Mouse (Mus musculus) CH12.LX (cell line): Measurements from ENCODE around the gene Pigt. TPM values are rescaled to one million over a fixed set of nuclear protein-coding genes. Genes with fewer than 3 reads are reported as not detected.

Source experiments
- DNase-seq: peaks from one replicate; pipeline ENCODE4 v3.0.0-alpha.2; 2013; ENCODE audit errors: extremely low read depth
- H3K27ac ChIP-seq: 2 replicates; pipeline ENCODE4 v1.5.1; 2012; ENCODE audit warnings: low read depth, mild to moderate bottlenecking, control low read depth, moderate library complexity; ENCODE audit not compliant: insufficient read depth
- H3K27me3 ChIP-seq: replicated peaks from 2 replicates; pipeline ENCODE3; 2012; ENCODE audit warnings: inconsistent platforms
- H3K36me3 ChIP-seq, 2 experiments: replicated peaks in 1 of 2; 2 replicates each; pipeline versions ENCODE3 to v1.6.1; 2012; ENCODE audit warnings: inconsistent platforms in 1 of 2, low read length in 1 of 2, mild to moderate bottlenecking in 1 of 2, mixed read lengths in 1 of 2, moderate library complexity in 1 of 2; ENCODE audit not compliant: control insufficient read depth in 1 of 2, insufficient read depth in 1 of 2
- H3K4me1 ChIP-seq, 2 experiments: 2 replicates each; pipeline ENCODE4 v1.6.1; 2012; ENCODE audit warnings: inconsistent platforms in 1 of 2, moderate library complexity in 1 of 2; ENCODE audit not compliant: insufficient read depth in 2 of 2, control insufficient read depth in 1 of 2
- H3K4me2 ChIP-seq: 2 replicates; pipeline ENCODE4 v1.6.1; 2012; ENCODE audit warnings: low read depth, mild to moderate bottlenecking, control low read depth; ENCODE audit not compliant: poor library complexity, insufficient read depth, severe bottlenecking
- H3K4me3 ChIP-seq, 3 experiments: fragments of 150-350 bp in 1 of 3; sonication (generic) in 1 of 3; replicated peaks in 1 of 3; 2 replicates each; pipeline versions ENCODE3 to v1.5.1; 2011 to 2012; ENCODE audit warnings: low read depth in 2 of 3, low read length in 2 of 3, mild to moderate bottlenecking in 2 of 3, moderate library complexity in 2 of 3, control low read depth in 1 of 3, improper control_type of control experiment in 1 of 3, inconsistent platforms in 1 of 3, mixed read lengths in 1 of 3; ENCODE audit not compliant: poor library complexity in 1 of 3
- H3K79me2 ChIP-seq: replicated peaks from 2 replicates; pipeline ENCODE4 v1.6.1; 2012; ENCODE audit warnings: mild to moderate bottlenecking, moderate library complexity; ENCODE audit not compliant: control insufficient read depth, poor library complexity, insufficient read depth, severe bottlenecking; ENCODE audit errors: extremely low read depth
- H3K9ac ChIP-seq: 2 replicates; pipeline ENCODE4 v1.6.1; 2012; ENCODE audit warnings: low read depth, mild to moderate bottlenecking, control low read depth, moderate library complexity; ENCODE audit not compliant: insufficient read depth
- H3K9me3 ChIP-seq: replicated peaks from 2 replicates; pipeline ENCODE3; 2012; ENCODE audit warnings: low read length, inconsistent platforms, mixed read lengths
- BHLHE40 ChIP-seq: IDR thresholded peaks from 2 replicates; pipeline ENCODE4 v1.6.1; 2011; ENCODE audit warnings: mild to moderate bottlenecking, low read depth, low read length, improper control_type of control experiment
- CHD1 ChIP-seq: IDR thresholded peaks from 2 replicates; pipeline ENCODE4 v1.6.1; 2012; ENCODE audit warnings: low read depth, low read length, improper control_type of control experiment, inconsistent platforms
- CTCF ChIP-seq, 2 experiments: IDR thresholded peaks in 1 of 2; conservative IDR thresholded peaks in 1 of 2; 2 replicates each; pipeline ENCODE4 v1.5.1; 2011 to 2012; ENCODE audit warnings: low read depth in 2 of 2, low read length in 2 of 2, improper control_type of control experiment in 1 of 2, inconsistent platforms in 1 of 2, mild to moderate bottlenecking in 1 of 2, moderate library complexity in 1 of 2
- E2F4 ChIP-seq: IDR thresholded peaks from 2 replicates; pipeline ENCODE4 v1.6.1; 2011; ENCODE audit warnings: low read depth, low read length, improper control_type of control experiment; ENCODE audit not compliant: insufficient replicate concordance
- ELF1 ChIP-seq: IDR thresholded peaks from 2 replicates; pipeline ENCODE4 v1.6.1; 2014; ENCODE audit warnings: low read depth, mild to moderate bottlenecking, inconsistent platforms, low read length, improper control_type of control experiment
- EP300 ChIP-seq: IDR thresholded peaks from 2 replicates; pipeline ENCODE4 v1.6.1; 2011; ENCODE audit warnings: low read length, improper control_type of control experiment
- ETS1 ChIP-seq: conservative IDR thresholded peaks from 2 replicates; pipeline ENCODE4 v1.6.1; 2012; ENCODE audit warnings: low read depth, mild to moderate bottlenecking, inconsistent platforms, low read length, improper control_type of control experiment, moderate library complexity
- HCFC1 ChIP-seq: IDR thresholded peaks from 2 replicates; pipeline ENCODE4 v1.6.1; 2012; ENCODE audit warnings: low read depth, mild to moderate bottlenecking, inconsistent platforms, low read length, improper control_type of control experiment
- IRF4 ChIP-seq: IDR thresholded peaks from 2 replicates; pipeline ENCODE4 v1.6.1; 2014; ENCODE audit warnings: low read depth, mild to moderate bottlenecking, inconsistent platforms, low read length, improper control_type of control experiment
- JUN ChIP-seq: IDR thresholded peaks from 2 replicates; pipeline ENCODE4 v1.6.1; 2011; ENCODE audit warnings: low read depth, mild to moderate bottlenecking, low read length, improper control_type of control experiment, moderate library complexity; ENCODE audit not compliant: insufficient read depth
- JUND ChIP-seq: conservative IDR thresholded peaks from 2 replicates; pipeline ENCODE4 v1.6.1; 2011; ENCODE audit warnings: low read depth, low read length, improper control_type of control experiment
- MAFK ChIP-seq: IDR thresholded peaks from 2 replicates; pipeline ENCODE4 v1.6.1; 2011; ENCODE audit warnings: low read length, improper control_type of control experiment; ENCODE audit not compliant: insufficient replicate concordance
- MAZ ChIP-seq: IDR thresholded peaks from 2 replicates; pipeline ENCODE4 v1.6.1; 2012; ENCODE audit warnings: low read depth, mild to moderate bottlenecking, inconsistent platforms, low read length, improper control_type of control experiment, moderate library complexity
- MEF2A ChIP-seq: IDR thresholded peaks from 2 replicates; pipeline ENCODE4 v1.6.1; 2014; ENCODE audit warnings: low read depth, mild to moderate bottlenecking, inconsistent platforms, low read length, improper control_type of control experiment, borderline replicate concordance
- NELFE ChIP-seq: IDR thresholded peaks from 2 replicates; pipeline ENCODE4 v1.6.1; 2011; ENCODE audit warnings: low read depth, low read length, improper control_type of control experiment
- NRF1 ChIP-seq: IDR thresholded peaks from 2 replicates; pipeline ENCODE4 v1.6.1; 2014; ENCODE audit warnings: low read depth, mild to moderate bottlenecking, inconsistent platforms, low read length, improper control_type of control experiment, moderate library complexity
- PAX5 ChIP-seq: IDR thresholded peaks from 2 replicates; pipeline ENCODE4 v1.6.1; 2012; ENCODE audit warnings: low read length, inconsistent platforms, mixed read lengths
- SIN3A ChIP-seq: IDR thresholded peaks from 2 replicates; pipeline ENCODE4 v1.6.1; 2012; ENCODE audit warnings: low read length, improper control_type of control experiment, inconsistent platforms
- TCF12 ChIP-seq: IDR thresholded peaks from 2 replicates; pipeline ENCODE4 v1.6.1; 2014; ENCODE audit warnings: low read depth, mild to moderate bottlenecking, inconsistent platforms, low read length, improper control_type of control experiment
- USF1 ChIP-seq: IDR thresholded peaks from 2 replicates; pipeline ENCODE4 v1.6.1; 2014; ENCODE audit warnings: low read depth, mild to moderate bottlenecking, inconsistent platforms, low read length, improper control_type of control experiment
- USF2 ChIP-seq: conservative IDR thresholded peaks from 2 replicates; pipeline ENCODE4 v1.6.1; 2011; ENCODE audit warnings: low read depth, low read length, improper control_type of control experiment
- ZKSCAN1 ChIP-seq: IDR thresholded peaks from 2 replicates; pipeline ENCODE4 v1.6.1; 2012; ENCODE audit warnings: low read depth, inconsistent platforms, low read length, improper control_type of control experiment, borderline replicate concordance
- ZMIZ1 ChIP-seq: IDR thresholded peaks from 2 replicates; pipeline ENCODE4 v1.6.1; 2012; ENCODE audit warnings: low read depth, mild to moderate bottlenecking, inconsistent platforms, low read length, improper control_type of control experiment
- dilution Hi-C: fragments of 300-500 bp; cut with MboI; formaldehyde crosslinking; loops from 2 replicates; pipeline ENCODE4 v1.14.3; 2020; ENCODE audit warnings: low sequenced_read_pairs; ENCODE audit not compliant: extremely low pct_unique_long_range_greater_than_20kb, extremely low pct_ligation_motif_present
- in situ Hi-C: fragments of 300-500 bp; cut with MboI; formaldehyde crosslinking; loops from 3 replicates; pipeline ENCODE4 v1.14.3; 2019; ENCODE audit warnings: low sequenced_read_pairs, low pct_ligation_motif_present, low pct_unique_long_range_greater_than_20kb, mixed read lengths
- polyA plus RNA-seq: library from polyadenylated mRNA; unstranded; fragments of >175 nt; gene quantifications from 2 replicates; pipeline ENCODE4 v1.2.1, GENCODE M21; 2012; ENCODE audit warnings: low read depth; ENCODE audit not compliant: insufficient read length
- total RNA-seq, 2 experiments: library from RNA; depleted of rRNA; stranded (reverse); fragments of 300-350 nt in 1 of 2; fragments of >200 nt in 1 of 2; gene quantifications; 2 replicates each; pipeline ENCODE4 v1.2.3; 2012 to 2014

The Pigt gene
- total and polyA plus RNA-seq, 3 experiments = 14.0 to 91.8 (median 39.2) TPM

DNA sequence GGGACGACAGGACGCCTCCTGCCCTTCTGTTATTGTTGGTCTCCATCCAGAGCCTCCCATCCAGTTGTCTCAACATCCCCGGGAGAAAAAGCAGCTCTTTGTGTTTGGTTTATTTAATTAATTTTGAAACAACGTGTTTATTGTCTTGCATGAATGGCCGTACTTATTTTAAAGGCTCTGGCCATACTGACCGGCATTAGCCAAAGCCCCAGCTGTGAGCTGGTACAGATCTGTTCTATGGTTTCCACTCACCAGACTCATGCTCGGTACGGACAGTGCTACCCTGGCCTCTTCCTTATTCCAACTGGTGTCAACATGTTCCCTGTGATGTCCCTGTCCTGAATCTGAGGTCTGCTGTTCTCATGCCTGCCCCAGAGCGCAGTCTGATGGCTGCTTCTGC, 18.6 kb downstream of the Pigt start:
- peaks cover 9% of the 10 kb centered on the region for H3K27me3 ChIP-seq
- no peak for TF ChIP-seq PAX5
- no peak for TF ChIP-seq ZKSCAN1
- no peak for TF ChIP-seq CTCF (conservative IDR thresholded peaks at IDR 0.05 in 1 of 2, IDR thresholded peaks at IDR 0.05 in 1 of 2; ENCODE audit: low read depth in 2 of 2, low read length in 2 of 2)
- no peak for TF ChIP-seq USF2
- TF ChIP-seq EP300 = no peak
- TF ChIP-seq CHD1 = no peak
- no peak for TF ChIP-seq JUND
- no peak for TF ChIP-seq E2F4
- TF ChIP-seq ELF1 = no peak
- no peak for TF ChIP-seq NRF1
- TF ChIP-seq ZMIZ1 = no peak
- no peak for TF ChIP-seq MAZ
- H3K4me3 ChIP-seq = no peak overlapping the region
- DNase-seq = no peak
- peaks cover 0 to 8% of the 10 kb centered on the region in 2 experiments for H3K36me3 ChIP-seq
- dilution Hi-C loops (no loop called here), in situ Hi-C loops (loop anchor here (5.0 kb wide), 1 partner anchor 109 kb away; the partner anchor contains the start of gene Matn4)
- H3K9ac ChIP-seq = no peak overlapping the region
- no peak overlapping the region for H3K4me2 ChIP-seq
- H3K9me3 ChIP-seq = peaks cover 7% of the 10 kb centered on the region
- no peak overlapping the region for H3K27ac ChIP-seq
- H3K79me2 ChIP-seq = no peaks in the 10 kb centered on the region
- H3K4me1 ChIP-seq = peaks cover under 1 to 10% of the 10 kb centered on the region in 2 experiments

DNA sequence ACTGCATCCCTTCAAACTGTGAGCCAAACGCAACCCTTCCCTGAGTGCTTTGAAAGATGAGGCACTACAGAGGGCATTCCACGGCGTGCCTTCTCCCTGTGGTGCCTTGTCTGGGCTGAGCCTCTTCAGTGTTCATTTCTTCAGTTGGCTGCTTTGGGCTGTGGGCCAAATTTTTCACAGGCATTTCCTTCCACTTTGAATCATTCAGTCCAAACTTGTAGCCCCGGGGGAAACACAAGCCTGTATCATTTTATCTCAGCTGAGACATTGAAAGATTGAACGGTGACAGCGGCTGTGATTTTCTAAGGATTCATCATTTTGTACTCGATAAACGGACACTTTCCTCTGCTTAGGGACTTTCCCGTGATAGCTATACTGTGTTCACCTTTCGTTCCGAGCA, 19.3 kb downstream of the Pigt start:
- TF ChIP-seq NELFE = no peak
- no peak for TF ChIP-seq ZKSCAN1
- TF ChIP-seq TCF12 = no peak
- no peak for TF ChIP-seq USF1
- no peak for TF ChIP-seq MAFK
- TF ChIP-seq IRF4 = no peak
- no peak for TF ChIP-seq SIN3A
- TF ChIP-seq MEF2A = no peak
- TF ChIP-seq HCFC1 = no peak
- TF ChIP-seq JUN = no peak
- TF ChIP-seq ZMIZ1 = no peak
- no peak for TF ChIP-seq BHLHE40
- TF ChIP-seq ETS1 = no peak
- TF ChIP-seq, all 38 proteins: peak for 0

More for the DNA sequence above, 19.3 kb downstream of the Pigt start:
- DNase-seq = no peak
- dilution Hi-C loops (no loop called here), in situ Hi-C loops (loop anchor here (5.0 kb wide), 1 partner anchor 109 kb away; the partner anchor contains the start of gene Matn4)
- peaks cover 2 to 17% of the 10 kb centered on the region in 2 experiments for H3K4me1 ChIP-seq
- H3K9me3 ChIP-seq = peaks cover 7% of the 10 kb centered on the region
- H3K4me3 ChIP-seq = no peak overlapping the region
- H3K9ac ChIP-seq = no peak overlapping the region
- H3K79me2 ChIP-seq = no peaks in the 10 kb centered on the region
- H3K4me2 ChIP-seq = no peak overlapping the region
- peaks cover 9% of the 10 kb centered on the region for H3K27me3 ChIP-seq
- H3K36me3 ChIP-seq = peaks cover 0 to 3% of the 10 kb centered on the region in 2 experiments
- no peak overlapping the region for H3K27ac ChIP-seq
